Mouse (Mus musculus): ENCODE measurements at regions not wholly inside any gene's neighbourhood (a gene's known extent, or its start where the extent isn't known, plus 50 kb on each side); places are given as distances from the start of the nearest gene placed in this dataset.

- TF ChIP-seq ZNF384 (IDR thresholded peaks at IDR 0.05; ENCODE audit: low read depth, low read length): no peak
- TF ChIP-seq HCFC1 (IDR thresholded peaks at IDR 0.05; ENCODE audit: borderline replicate concordance, insufficient read depth, low read length): no peak
- no peak for TF ChIP-seq CHD2 (IDR thresholded peaks at IDR 0.05; ENCODE audit: low read depth, low read length)
Measured at GRCm38 (mm10) chr10:53468293-53468545, 88.5 kb upstream of the Cep85l start.
